Mouse (Mus musculus) thymus, postnatal 0 days (tissue): ENCODE measurements at regions not wholly inside any gene's neighbourhood (a gene's known extent, or its start where the extent isn't known, plus 50 kb on each side); places are given as distances from the start of the nearest gene placed in this dataset.

Experiments used
- DNase-seq: peaks from one replicate; pipeline ENCODE4 v3.0.0-alpha.2; 2015; ENCODE audit warnings: low spot score

DNA sequence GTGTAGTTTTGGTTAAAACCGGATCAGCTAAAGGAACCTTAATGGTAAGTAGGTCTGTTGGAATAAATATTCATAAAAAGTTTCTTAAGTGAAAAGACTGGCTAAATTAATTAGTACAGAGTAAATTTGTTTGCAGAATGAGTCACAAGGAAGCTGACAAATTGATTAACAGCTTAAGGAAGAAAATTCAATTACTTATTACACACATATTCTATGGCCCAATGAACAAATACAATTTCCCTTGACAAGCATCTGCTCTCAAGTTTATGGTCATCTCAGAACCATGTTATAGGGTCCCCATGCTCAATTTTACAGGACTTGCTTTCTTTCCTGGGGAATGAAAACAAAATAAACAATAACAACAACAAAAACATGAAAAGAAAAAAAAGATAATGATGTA lies 231.4 kb upstream of the Frg1 start:
- no peak for DNase-seq

DNA sequence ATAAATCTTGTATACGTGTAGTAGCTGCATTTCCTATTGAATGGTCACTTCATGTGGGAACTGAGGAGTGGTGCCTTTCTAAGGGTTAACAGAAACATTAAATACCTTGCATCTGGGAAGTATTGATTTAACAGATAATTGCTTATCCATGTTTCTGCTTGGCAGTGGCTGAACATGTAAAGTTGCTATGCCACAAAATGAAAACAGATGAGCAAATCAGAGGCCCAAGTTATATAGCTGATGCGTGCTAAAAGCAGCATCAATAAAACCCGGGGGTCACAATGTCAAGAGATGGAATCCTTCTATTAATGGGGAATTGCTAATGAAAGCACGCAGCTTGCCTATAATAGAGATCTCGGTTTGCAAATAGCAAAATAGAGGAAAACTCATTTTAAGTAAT lies 227.8 kb upstream of the Frg1 start:
- DNase-seq = no peak

DNA sequence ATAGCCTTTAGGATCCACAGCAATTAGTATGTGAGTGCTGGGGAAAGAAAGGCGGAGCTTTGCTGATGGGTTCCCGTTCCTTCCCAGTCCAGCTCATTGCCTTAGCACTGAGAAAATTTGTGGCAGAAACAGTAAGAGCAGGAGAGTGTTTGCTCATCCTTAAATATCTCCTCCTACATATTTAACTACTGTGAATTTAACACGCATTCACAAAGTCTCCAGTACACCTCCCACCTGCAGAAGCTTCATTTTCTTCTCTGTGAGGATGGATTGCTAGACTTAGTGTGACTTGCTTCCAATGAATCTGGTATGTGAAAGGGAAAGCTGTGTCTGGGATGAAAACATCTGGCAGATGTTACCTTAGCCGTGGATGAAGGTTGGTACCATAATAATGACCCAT lies 207.0 kb upstream of the Frg1 start:
- no peak for DNase-seq

DNA sequence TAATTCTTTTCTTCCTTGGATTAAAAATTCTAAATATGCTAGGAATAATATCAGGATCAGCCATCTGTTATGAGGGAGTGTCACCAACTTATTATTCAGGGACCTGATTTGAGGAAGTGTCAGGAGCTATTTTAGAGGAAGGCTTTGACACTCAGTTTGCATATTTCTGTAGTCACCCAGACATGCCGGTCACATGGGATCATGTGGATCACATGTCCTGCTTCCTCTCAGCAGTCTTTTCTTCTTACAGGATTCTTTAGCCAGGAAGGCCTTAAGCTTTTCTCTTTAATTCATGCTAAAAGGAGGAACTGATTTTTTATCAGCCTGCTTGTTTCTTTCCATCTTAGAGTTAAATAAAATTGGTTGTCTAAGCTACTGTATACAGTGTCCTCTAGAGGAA lies 183.4 kb upstream of the Frg1 start:
- DNase-seq = no peak

DNA sequence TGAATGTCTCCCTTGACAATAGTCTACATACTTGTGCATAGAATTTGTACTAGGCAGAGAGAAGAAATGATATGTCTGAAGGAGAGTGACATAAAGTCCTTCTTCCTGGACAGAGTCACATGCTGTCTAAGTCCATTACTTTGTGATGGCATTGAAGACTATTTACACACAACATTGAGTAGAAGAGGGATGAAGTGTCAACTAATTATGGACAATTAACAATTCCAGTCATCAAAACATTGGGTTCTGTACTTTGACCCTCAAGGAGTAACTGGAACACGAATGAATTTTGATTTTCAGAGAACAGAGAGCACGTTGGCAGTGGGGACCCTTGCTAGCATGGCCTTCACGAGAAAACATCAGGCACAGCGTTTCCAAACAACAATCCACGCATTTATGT lies 177.6 kb upstream of the Frg1 start:
- no peak for DNase-seq

DNA sequence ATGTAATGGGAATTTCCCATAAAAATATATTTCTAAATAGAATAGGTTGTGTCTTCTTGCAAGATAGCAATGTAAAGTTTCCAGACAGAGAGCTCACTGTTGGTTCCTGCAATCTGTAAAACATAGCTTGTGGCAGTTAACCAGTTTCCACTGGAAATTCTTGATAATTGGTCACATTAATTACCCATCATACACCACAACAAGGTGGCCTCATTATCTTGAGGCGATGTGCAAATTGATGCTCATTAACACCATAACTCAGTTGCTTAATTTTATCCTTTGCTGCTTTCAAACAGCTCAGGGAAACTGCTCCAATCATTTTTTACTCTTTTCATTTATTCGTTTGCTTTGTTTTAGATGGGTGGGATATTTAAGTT lies 176.8 kb upstream of the Frg1 start:
- no peak for DNase-seq

DNA sequence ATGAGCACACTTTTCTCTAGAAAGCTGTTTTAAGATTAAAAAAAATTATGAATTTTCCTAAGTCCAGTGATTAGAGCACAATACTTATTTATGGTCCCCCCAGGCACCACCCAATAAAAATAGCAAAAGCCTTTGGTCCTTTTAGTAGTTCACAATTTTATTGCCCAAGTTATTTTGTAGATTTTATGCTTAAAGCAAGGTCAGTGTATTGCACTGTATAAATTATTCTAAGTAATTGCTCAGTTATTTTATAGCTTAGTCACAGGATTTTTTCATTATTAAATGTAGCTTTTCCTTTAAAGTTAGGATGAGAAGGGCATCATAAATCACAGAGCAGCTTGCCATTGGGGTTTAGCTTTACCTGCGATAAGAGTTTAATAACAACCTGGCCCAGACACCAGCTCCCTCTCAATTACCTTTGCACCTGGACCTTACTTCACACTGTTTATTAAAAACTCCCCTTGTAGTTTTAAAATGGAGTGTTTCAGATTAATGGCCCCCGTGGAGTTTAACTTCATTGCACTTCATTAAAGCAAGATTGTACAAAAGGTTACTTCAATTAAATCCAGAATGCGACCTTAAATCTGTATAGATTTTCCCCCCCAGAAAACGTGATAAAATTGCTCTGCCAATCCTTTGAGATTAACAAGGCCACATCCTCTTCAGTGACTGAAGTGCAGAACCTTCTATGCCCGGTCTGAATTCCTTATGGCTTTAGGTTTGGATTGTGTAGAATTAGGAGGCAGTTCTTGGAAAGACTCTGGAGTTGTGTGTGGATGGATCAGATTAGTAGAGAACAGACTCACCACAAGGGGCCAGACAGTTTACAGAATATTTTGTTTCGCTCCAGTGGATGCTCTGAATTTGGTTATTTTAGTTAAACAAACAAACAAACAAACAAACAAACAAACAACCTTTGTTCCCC lies 176.1 kb upstream of the Frg1 start:
- DNase-seq = no peak

DNA sequence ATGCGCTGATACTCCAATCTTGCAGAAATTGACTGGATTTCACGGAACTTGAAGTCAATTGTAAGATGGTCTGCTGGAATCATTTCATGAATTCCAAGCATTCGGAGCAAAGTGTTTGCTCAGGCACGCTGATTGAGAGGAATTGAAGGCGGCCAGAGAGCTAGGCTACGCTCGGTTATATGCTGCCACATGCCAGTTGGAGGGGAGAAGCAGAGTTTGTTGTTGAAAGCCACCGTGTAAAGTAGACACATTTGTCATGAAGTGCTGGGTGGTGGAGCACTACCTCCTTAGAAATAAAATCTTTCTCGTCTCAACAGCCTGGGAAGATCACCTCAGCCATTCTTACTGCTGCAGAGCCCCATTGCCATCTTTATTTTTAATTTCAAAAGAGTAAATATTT lies 175.3 kb upstream of the Frg1 start:
- DNase-seq = no peak

DNA sequence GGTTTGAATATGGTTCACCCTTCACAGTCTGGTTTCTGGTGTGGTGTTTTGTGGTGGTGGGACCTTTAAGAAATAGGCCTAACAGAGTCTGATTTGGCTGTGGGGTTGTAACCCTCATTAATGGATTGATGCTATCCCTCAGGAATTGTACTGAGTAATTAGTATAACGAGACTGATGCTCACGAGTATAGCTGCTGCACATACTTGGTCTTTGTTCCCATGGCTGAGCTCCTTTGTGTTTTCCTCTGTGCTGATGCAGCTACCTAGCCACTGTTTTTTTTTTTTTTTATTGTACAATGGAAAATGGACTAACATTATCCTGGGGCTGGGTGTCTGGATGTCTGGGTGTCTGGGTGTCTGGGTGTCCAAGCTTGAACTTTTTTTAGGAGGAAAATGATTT lies 171.3 kb upstream of the Frg1 start:
- no peak for DNase-seq

DNA sequence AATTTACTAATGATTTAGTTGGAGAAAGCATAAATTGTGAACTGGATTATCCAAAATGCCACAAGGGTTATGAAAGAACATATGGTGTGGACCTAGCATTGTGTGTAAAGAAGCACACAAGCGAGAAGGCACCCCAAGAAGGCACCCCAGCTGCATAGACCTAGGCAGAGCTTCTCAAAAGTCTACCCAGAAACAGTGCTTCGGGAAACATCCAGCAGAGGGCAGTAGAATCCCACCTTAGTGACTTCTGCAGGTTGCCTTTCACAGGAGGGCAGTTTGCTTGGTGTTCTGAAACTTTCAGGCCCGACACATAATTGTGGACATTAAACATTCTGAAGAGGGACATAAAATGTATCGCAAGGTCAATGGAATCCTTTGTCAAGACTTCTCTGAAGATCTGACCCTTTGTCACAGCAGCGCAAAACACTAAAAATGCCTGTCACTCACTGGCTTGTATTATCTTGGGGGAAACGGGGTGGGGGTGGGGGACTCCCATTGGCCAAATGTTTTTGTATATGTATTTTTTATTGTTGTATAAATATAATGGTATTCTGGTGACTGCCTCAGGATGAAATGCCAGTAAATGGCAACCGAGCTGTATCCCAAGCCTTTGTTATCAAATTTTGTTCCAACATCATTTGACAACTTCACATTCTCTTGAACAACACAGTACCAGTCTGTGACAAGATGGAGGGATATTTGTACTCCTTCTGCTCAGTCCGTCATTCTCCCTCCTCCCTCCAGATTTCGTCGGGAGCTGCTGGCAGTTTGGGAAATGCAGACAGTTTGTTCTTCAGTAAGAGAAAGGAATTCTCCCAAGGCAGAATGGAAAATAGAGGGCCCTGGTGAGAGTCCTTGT lies 156.4 kb upstream of the Frg1 start:
- DNase-seq = peak; percentile 30

DNA sequence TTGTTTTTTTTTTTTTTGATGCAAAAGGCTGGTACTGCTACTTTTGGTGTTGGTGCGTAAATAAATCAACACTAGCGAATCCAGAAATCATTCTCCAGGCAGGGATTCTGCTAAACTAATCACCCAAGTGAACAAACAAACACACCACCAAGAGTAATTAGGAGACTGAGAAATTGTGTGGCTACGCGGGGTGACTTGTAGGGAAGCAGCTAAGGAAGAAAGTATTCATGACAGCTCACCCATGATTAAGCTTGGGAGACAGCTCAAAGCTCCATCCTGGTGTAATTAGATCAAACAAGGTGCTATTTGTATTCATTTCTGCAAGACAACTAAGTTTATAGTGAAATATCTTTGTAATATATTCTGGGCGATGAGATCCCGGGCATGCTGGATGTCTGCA lies 153.7 kb upstream of the Frg1 start:
- no peak for DNase-seq

DNA sequence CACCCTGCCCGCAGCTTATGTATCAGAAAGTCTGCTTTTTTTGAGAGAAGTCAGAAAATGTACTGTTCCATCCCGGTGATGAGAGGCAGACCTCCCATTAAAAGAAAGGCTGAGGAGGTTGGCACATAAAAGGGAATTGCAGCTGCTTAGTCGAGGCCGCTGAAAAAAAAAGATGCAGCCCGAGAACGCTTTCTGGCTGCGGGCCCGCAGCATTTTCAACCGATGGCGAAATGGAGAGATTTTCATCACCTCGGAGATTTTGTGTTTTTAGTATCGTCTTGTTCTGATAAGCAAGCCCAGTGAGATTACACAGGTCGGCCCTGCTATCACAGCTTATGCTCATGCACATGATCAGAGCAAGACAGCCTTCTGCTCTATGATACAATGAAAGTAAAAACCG lies 145.1 kb upstream of the Frg1 start:
- DNase-seq = no peak

DNA sequence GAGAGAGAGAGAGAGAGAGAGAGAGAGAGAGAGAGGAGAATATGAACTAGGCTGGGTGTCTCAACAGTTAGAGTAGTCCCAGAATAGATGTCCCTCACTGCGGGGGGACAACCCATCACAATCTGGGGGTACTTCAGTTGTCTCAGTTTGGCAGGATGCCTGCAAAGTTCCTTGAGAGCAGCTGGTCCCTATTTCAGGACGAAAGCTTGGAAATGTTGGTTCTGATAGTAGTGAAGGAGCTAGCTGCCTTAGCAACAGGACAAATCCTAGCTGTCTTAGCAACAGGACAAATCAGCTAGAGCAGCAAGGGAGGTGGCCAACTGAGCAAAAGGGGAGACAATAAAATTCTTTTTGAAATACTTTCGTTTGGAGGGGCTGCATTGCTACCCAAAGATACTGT lies 139.9 kb upstream of the Frg1 start:
- no peak for DNase-seq

DNA sequence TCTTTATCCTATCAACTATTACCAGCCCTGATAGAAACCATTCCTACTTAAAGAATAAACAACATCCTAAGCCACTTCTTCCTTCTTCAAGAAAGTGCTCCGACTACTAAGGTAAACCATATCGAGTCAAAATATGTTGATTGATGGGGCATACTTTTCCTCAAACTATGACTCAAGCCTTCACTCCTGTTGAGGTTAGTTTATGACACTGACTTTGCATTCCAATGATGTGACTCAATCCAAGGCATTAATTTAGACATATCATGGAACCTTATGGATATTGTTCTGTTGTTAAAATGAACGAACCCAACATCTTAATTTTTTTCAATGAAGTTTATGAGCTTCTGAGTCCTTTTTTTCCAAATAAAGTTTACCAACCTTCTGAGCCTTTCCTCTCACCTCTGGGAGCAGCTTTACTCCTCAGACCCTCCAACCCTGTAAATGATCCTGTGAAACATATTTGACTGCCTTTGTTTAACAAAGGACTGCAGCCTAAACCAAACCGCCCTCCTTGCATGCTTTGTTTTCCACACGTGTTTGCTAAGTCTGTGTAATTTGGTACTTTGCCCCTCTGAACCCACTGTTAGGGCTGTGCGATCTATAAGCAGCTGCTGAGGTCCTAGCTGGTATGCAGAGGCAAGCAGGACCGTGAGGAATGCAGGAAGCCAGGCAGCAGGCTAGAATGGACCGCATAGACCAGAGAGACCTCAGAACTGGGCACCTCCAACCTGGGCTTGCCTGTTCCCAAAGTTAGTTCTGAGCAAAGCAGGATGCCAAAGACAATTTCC lies 136.1 kb upstream of the Frg1 start:
- DNase-seq = no peak

DNA sequence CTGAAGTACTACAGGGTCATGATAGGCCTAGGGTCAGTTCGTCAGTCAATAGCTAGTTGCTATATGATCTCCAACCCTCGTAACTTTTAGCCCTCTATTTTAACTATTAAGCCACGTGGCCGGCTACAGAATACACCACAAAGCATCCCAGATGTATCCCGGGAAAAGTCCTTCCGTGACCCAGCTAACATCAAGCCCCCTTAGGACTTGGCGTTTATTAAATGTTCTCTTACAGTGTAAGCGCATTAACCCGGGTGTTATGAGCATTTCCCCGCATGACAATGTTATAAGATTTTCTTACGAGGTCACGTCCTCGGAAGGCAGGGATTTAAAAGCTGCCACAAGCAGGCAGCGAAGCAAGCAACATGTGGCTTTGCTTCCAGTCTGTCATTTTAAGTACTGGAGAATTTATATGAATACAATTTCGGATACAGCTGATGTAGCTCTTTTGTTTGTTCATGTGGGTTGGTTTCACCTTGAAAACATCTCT lies 135.1 kb upstream of the Frg1 start:
- DNase-seq = no peak

DNA sequence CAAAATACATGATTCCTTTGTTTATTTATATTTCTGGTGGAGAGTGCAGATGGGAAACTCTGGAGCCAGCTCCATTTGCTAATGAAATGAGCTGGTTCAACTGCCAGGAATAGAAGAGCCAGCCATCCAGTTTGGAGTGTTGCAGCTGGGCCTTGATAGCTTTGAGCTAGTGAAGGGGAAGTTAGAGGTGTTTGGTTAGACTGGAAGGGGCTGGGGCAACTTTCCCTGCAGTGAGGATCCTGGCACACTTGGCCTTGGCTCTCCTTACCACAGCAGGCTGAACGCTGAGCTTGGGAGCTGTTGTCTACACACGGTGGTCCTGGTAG lies 133.2 kb upstream of the Frg1 start:
- DNase-seq = no peak

DNA sequence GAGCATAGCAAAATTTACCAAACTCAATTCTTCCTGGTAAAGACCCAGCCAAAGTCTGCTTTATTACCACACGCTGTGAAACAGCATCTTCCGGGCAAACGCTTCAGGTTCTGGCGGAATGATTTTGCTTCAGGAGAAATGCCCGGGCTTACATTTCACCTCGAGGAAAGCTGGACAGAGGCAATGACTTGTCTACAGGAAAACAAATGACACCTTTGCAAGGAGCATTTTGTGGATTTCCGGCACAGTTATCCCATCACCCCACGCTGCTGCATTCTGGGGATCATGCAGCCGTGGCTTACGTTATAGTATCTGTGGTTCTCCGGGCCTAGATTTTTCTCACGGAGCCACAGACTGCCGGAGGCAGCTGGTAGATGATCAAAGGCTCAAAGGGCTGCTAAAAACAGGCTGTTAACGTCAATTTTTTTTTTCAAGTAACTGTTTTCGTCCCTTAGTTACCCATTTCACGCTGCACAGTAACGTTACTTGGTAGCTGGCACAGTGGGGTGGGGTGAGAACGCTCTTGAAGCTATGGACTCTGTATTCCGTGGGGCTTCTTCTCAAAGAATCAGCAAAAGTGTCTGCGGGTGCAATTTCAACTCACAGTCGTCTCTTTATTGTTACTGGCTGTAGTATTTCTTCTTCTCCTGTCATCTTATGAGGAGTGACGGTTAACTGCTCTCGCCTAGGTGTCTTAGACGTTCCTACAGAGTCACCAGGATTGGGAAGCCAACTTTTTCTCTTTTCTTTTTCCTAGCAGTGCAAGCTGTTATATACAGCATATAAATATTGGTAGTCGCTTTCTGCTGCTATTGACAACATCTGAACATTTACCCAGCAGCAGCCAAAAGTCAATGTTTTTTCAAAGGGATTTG lies 132.6 kb upstream of the Frg1 start:
- no peak for DNase-seq

DNA sequence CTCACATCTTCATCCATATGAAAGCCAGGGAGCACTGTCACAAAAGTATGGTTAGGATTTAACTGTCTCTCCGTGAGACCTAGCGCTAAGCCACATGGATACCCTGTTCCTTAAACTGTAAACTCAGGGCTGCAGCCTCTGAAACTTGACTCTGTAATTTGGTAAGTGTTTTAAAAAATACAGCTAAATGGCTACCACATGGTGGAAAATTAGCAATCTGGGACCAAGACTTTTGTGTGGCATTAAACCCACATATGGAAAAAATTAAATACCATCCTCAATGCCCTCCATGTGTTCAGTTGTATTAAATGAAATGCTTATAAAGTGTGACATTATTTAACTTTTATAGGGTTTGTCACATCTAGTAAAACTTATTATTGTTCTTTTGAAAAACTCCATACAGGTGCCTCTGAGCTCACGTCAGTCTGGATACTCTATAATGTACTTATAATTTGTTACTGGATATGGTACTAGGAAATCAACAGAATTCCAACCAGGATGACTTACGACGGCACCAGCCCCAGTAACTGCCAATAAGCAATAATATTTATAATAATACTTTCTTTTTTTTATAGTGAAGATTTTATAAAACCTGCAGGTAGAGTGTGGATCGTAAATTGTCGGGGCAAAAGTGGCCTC lies 131.0 kb upstream of the Frg1 start:
- no peak for DNase-seq

DNA sequence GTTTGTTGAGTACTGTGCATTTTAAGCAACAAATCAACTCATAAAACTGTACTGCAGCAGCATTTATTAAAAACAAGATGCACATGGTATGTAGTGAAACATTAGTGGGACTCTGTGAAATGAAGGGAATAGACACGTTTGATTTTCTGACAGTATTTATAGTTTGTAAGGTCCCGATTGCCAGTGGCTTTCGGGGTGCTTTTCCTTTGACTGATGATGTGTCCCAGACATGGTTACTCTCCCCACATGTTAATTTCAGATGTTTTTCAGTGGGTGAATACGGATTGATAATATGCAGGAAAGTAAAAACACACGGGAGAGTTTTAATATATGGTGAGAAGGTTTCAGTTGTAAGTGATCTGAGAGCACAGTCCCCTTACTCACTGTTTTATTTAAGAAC lies 115.3 kb upstream of the Frg1 start:
- DNase-seq = no peak

DNA sequence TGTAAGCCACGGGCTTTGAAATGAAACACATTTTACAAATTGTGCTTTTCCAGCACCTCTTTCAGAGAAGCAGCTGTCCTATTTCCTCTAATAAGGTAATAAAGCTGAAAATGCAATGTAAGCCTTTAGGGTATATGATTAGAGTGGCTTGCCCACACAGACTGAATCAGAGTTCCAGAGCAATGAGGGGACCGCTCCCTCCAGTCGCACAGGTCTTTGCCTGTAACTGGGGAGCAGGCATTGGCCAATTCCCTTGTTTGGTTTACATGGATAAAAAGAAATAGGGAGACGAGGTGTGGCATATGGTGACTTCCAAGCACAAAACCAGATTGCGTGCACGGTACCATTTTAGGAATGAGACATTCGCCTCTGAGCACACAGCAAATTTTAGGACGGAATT lies 112.7 kb upstream of the Frg1 start:
- DNase-seq = no peak
